ENCODE assay signal across 15 mouse cellular contexts in the genomic region with DNA sequence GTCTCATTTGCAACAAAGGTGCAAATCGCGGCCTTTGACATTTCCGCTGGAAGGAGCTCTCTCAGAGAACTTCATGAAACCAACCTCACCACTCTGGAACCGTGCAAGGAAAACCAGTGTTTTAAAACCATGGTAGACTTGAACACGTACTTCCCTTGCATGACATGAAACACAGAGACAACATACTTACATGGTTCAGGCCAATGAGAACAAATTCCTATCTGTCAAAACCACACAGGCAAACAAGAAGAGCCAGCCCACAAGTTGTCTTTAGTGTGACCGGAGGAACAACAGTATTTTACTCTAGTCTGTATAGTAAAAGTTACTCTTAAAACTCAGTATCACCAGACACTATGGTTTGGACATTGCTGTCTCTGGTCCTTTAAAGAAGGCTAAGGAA.
DNase-seq lines count a peak whose midpoint lies in the region; ATAC-seq and TF ChIP-seq lines count a peak whose summit lies in the region.
"Had no signal": no experiment of that assay in that cellular context is flagged by ENCODE, and none has a peak within 500 bp of the region (broad histone marks: within the 10 kb centered on the region; RNA-seq: fewer than 3 reads in every experiment).

No protein-coding gene starts in this region.

- TF ChIP-seq CTCF in stomach, postnatal 0 days (IDR thresholded peaks at IDR 0.05; ENCODE audit: low read depth) = no peak

- peaks cover 9% of the 10 kb centered on the region; the same call in 1 of the 2 replicates for H3K4me1 ChIP-seq in midbrain, embryonic 11.5 days (ENCODE audit: control insufficient read depth, insufficient read depth, low read length)
- H3K4me1 ChIP-seq in midbrain, embryonic 16.5 days (ENCODE audit: control insufficient read depth, insufficient read depth, low read length) = peaks cover 3% of the 10 kb centered on the region
- H3K4me1 ChIP-seq in stomach, postnatal 0 days (replicated peaks; ENCODE audit: control insufficient read depth, insufficient read depth) = peaks cover 5% of the 10 kb centered on the region; the same call in 1 of the 2 replicates

- H3K4me2 ChIP-seq in midbrain, embryonic 11.5 days = no peak overlapping the region
- no peak overlapping the region for H3K4me2 ChIP-seq in midbrain, embryonic 16.5 days (ENCODE audit: low read length)
- H3K4me2 ChIP-seq in stomach, postnatal 0 days (replicated peaks; ENCODE audit: low read depth) = no peak overlapping the region
- H3K4me2 ChIP-seq: forebrain, embryonic 15.5 days; heart, embryonic 11.5 days; lung, embryonic 15.5 days had no signal

- no peak overlapping the region for H3K4me3 ChIP-seq in midbrain, embryonic 11.5 days (ENCODE audit: low read depth, low read length)
- H3K4me3 ChIP-seq in midbrain, embryonic 16.5 days (ENCODE audit: low read depth, low read length) = no peak overlapping the region
- no peak overlapping the region for H3K4me3 ChIP-seq in stomach, postnatal 0 days (ENCODE audit: low read depth, low read length)
- H3K4me3 ChIP-seq: forebrain, embryonic 15.5 days; left cerebral cortex, adult 2 months; lung, embryonic 15.5 days; midbrain, embryonic 10.5 days had no signal

- no peak for TF ChIP-seq EP300 in stomach, postnatal 0 days (optimal IDR thresholded peaks at IDR 0.05)

- H3K36me3 ChIP-seq in midbrain, embryonic 11.5 days (ENCODE audit: control insufficient read depth, insufficient read depth, low read length) = no peaks in the 10 kb centered on the region
- no peaks in the 10 kb centered on the region for H3K36me3 ChIP-seq in midbrain, embryonic 16.5 days (ENCODE audit: control insufficient read depth, insufficient read depth, low read length)
- H3K36me3 ChIP-seq in stomach, postnatal 0 days (ENCODE audit: control insufficient read depth, insufficient read depth, low read length) = no peaks in the 10 kb centered on the region
- H3K36me3 ChIP-seq: forebrain, embryonic 15.5 days; lung, embryonic 15.5 days; midbrain, embryonic 10.5 days had no signal

- WGBS in midbrain, embryonic 11.5 days = 93% methylated on average over 6 of the region's 6 CpGs
- 94% methylated on average over 6 of the region's 6 CpGs for WGBS in midbrain, embryonic 16.5 days
- 80% methylated on average over 6 of the region's 6 CpGs for WGBS in stomach, postnatal 0 days

- peak; percentile 60 for DNase-seq in midbrain, embryonic 11.5 days (ENCODE audit: low spot score, missing footprints)
- peak; percentile 23 for DNase-seq in T-cell, adult 2 months (ENCODE audit: low spot score)
- peak; percentile 52 for DNase-seq in induced T-regulatory cell, adult 2 months (ENCODE audit: low read depth)
- no peak for DNase-seq in stomach, postnatal 0 days (ENCODE audit: low spot score)
- DNase-seq in embryo, embryonic 9.5 days (ENCODE audit: extremely low spot score) = no peak
- no peak for DNase-seq in cerebellum, postnatal 36 days
- DNase-seq: B cell, adult 2 months had no signal

- H3K27ac ChIP-seq in midbrain, embryonic 11.5 days (ENCODE audit: low read depth, low read length) = no peak overlapping the region
- H3K27ac ChIP-seq in midbrain, embryonic 16.5 days (ENCODE audit: low read length) = no peak overlapping the region
- peak overlapping the region; percentile 77 for H3K27ac ChIP-seq in stomach, postnatal 0 days (replicated peaks)
- H3K27ac ChIP-seq: hindbrain, postnatal 0 days; left cerebral cortex, adult 2 months; liver, embryonic 14.5 days had no signal

- no peak for ATAC-seq in midbrain, embryonic 11.5 days (ENCODE audit: low FRiP score)
- no peak for ATAC-seq in midbrain, embryonic 16.5 days
- ATAC-seq in stomach, postnatal 0 days (ENCODE audit: low FRiP score, low TSS enrichment) = no peak

- no peak overlapping the region for H3K9ac ChIP-seq in midbrain, embryonic 11.5 days (ENCODE audit: low read length)
- H3K9ac ChIP-seq in midbrain, embryonic 16.5 days (ENCODE audit: low read depth, low read length) = no peak overlapping the region
- no peak overlapping the region for H3K9ac ChIP-seq in stomach, postnatal 0 days (ENCODE audit: low read length)
- H3K9ac ChIP-seq: forebrain, embryonic 15.5 days; liver, embryonic 14.5 days; lung, embryonic 15.5 days had no signal

- H3K9me3 ChIP-seq in midbrain, embryonic 11.5 days (ENCODE audit: control insufficient read depth, low read length) = no peaks in the 10 kb centered on the region
- no peaks in the 10 kb centered on the region for H3K9me3 ChIP-seq in midbrain, embryonic 16.5 days (replicated peaks; ENCODE audit: control insufficient read depth, low read length, poor library complexity, severe bottlenecking)
- H3K9me3 ChIP-seq in stomach, postnatal 0 days (ENCODE audit: control insufficient read depth, low read length) = no peaks in the 10 kb centered on the region
- H3K9me3 ChIP-seq: forebrain, embryonic 15.5 days; lung, embryonic 15.5 days; midbrain, embryonic 10.5 days had no signal

- H3K27me3 ChIP-seq in midbrain, embryonic 11.5 days (ENCODE audit: control insufficient read depth, insufficient read depth, low read length) = no peaks in the 10 kb centered on the region
- H3K27me3 ChIP-seq in midbrain, embryonic 16.5 days (ENCODE audit: control insufficient read depth, insufficient read depth, low read depth, low read length) = no peaks in the 10 kb centered on the region
- H3K27me3 ChIP-seq in stomach, postnatal 0 days (ENCODE audit: control insufficient read depth, insufficient read depth, low read length) = no peaks in the 10 kb centered on the region
- H3K27me3 ChIP-seq: forebrain, embryonic 15.5 days; lung, embryonic 15.5 days had no signal

Comparison
In these comparisons a context has a peak if more than half of its experiments do, and no peak if none do; other contexts are left out.
1. DNase-seq: peak in midbrain, embryonic 11.5 days (single experiment), T-cell, adult 2 months (single experiment) and induced T-regulatory cell, adult 2 months (single experiment); none in stomach, postnatal 0 days (single experiment), embryo, embryonic 9.5 days (single experiment) and cerebellum, postnatal 36 days (0 of 2).